Mouse (Mus musculus): ENCODE results near the gene Akr1d1. TPM values are rescaled to one million over a fixed set of nuclear protein-coding genes. Genes with fewer than 3 reads are reported as not detected.
A peak's percentile ranks its signal among the peaks of the same experiment; 100 is the strongest.

Akr1d1 gene
- polyA plus RNA-seq, 1 experiment from 2014 or later, result not detected

DNA sequence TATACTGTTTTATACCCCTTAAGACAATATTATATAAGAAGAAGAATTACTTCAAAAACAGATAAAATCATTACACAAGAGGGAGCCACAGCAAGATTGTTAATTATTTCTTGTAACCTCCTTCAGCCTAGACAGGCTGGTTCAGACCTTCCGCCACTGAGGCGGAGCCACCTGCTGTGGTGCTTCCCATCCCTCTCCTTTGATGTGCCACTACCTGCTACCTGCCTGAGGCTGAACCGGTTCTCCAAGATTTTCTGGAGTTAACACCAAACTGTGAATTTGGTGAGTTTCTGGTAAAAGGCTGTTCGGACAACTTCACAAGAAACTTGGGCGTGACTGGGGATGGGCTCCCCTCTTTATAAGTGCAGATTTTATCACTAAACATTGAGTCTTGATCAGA, 50.5 kb downstream of the Akr1d1 start:
- no peaks in the 10 kb centered on the region for H3K36me3 ChIP-seq (replicated peaks)
- no peak for DNase-seq (ENCODE audit: low spot score)
- H3K4me3 ChIP-seq, result no peak overlapping the region
- WGBS, result 66% methylated on average over 5 of the region's 5 CpGs
- no peaks in the 10 kb centered on the region for H3K4me1 ChIP-seq
- H3K27ac ChIP-seq (replicated peaks), result no peak overlapping the region
- no peaks in the 10 kb centered on the region for H3K27me3 ChIP-seq (replicated peaks; ENCODE audit: low read depth, poor library complexity, severe bottlenecking)
- H3K9me3 ChIP-seq, result no peaks in the 10 kb centered on the region

DNA sequence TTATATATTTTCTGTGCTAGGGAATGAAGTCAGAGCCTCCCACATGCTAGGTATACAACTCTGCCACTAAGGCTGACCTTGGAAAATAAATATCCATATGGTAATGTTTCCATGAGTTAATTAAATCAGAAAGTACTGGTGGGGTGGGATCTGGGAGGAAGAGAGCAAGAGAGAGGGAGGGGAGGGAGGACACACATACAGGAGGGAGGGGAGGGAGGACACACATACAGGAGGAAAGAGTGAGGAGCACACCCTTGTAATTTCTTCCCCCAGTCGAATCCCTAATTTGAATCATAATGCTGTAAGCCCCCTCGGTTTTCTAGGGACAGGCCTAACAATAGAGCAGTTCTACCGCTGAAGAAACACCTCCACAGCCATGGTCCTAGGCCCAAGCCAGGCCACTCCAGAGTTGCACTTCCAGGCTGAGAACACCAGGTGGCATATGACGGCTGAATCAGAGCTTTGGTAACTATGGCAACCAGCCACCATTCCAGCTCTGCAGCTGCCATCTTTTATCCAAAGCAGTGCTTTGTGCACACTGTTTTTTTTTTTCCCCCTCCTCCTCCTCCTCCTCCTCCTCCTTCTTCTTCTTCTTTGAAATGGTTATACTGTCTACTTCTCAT, 59.5 kb downstream of the Akr1d1 start:
- H3K4me3 ChIP-seq, result no peak overlapping the region
- peaks cover 26% of the 10 kb centered on the region for H3K4me1 ChIP-seq
- peak overlapping the region; percentile 81 for H3K27ac ChIP-seq (replicated peaks)
- DNase-seq (ENCODE audit: low spot score), result peak; percentile 83
- 17% methylated on average over 4 of the region's 4 CpGs for WGBS
- no peaks in the 10 kb centered on the region for H3K27me3 ChIP-seq (replicated peaks; ENCODE audit: low read depth, poor library complexity, severe bottlenecking)
- no peaks in the 10 kb centered on the region for H3K9me3 ChIP-seq
- no peaks in the 10 kb centered on the region for H3K36me3 ChIP-seq (replicated peaks)

DNA sequence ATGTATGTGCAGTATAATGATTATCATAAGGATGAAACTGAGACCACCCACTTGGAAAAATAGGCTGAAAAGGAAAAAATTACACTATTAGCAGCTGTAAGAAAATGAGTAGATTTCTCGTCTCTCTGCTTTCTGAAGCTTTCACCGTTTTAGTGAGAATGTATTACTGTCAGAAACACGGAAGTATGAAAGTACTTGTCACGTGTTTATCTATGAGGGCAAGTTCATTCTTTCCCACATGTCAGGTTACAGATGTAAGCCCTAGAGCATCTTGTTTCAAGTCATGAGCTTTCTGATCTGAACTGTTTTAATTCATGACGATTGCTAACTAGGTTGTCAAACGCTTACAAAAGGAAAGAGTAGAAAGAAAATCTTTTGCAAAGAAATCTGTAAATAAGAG, 60.8 kb downstream of the Akr1d1 start:
- Histone ChIP-seq H3K27ac (replicated peaks) (no peak overlapping the region), H3K4me1 (peaks cover 30% of the 10 kb centered on the region), H3K36me3 (replicated peaks) (no peaks in the 10 kb centered on the region), H3K9me3 (no peaks in the 10 kb centered on the region), H3K4me3 (no peak overlapping the region), H3K27me3 (replicated peaks; ENCODE audit: low read depth, poor library complexity, severe bottlenecking) (no peaks in the 10 kb centered on the region)
- WGBS, result 86% methylated on average over 6 of the region's 6 CpGs
- DNase-seq (ENCODE audit: low spot score), result no peak

- no peaks in the 10 kb centered on the region for H3K9me3 ChIP-seq
- no peaks in the 10 kb centered on the region for H3K36me3 ChIP-seq (replicated peaks)
- peaks cover 30% of the 10 kb centered on the region for H3K4me1 ChIP-seq
- no peaks in the 10 kb centered on the region for H3K27me3 ChIP-seq (replicated peaks; ENCODE audit: low read depth, poor library complexity, severe bottlenecking)
- peak; percentile 73 for DNase-seq (ENCODE audit: low spot score)
- H3K27ac ChIP-seq (replicated peaks), result peak overlapping the region; percentile 90
- WGBS, result 39% methylated on average over 19 of the region's 19 CpGs
- H3K4me3 ChIP-seq, result peak overlapping the region; percentile 8; the same call in 1 of the 2 replicates
Measured at GRCm38 (mm10) chr6:37592101-37593032, 62.4 kb downstream of the Akr1d1 start.

- Histone ChIP-seq H3K36me3 (replicated peaks) (no peaks in the 10 kb centered on the region), H3K27me3 (replicated peaks; ENCODE audit: low read depth, poor library complexity, severe bottlenecking) (no peaks in the 10 kb centered on the region), H3K4me3 (no peak overlapping the region), H3K27ac (replicated peaks) (peak overlapping the region; percentile 90), H3K9me3 (no peaks in the 10 kb centered on the region), H3K4me1 (peaks cover 34% of the 10 kb centered on the region)
- 49% methylated on average over 6 of the region's 6 CpGs for WGBS
- no peak for DNase-seq (ENCODE audit: low spot score)
Measured at GRCm38 (mm10) chr6:37593033-37593374, 63.0 kb downstream of the Akr1d1 start.

DNA sequence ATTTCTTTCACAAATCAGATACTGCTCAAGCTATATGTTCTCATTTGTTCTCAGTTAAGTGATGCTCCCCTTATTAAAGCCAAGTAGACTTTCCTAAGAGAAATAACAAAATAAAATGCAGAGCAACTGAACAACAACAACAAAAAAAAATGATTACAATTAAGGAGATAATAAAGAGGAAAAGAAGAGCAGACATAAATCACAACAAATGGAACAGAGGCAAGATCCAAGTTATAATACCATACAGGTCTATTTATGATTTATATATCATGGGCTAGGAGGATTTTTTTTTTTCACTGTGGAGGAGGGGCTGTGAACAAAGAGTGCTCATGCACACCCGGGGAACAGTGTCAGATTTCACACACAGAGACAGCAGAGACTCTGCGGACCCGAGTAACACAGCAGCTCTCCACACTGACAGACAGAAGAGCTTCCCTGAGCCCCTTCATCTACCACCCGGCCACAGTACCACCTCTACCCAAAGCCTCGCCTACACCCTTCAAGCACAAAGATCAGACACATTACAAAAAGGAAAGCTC, 63.6 kb downstream of the Akr1d1 start:
- H3K27me3 ChIP-seq (replicated peaks; ENCODE audit: low read depth, poor library complexity, severe bottlenecking), result no peaks in the 10 kb centered on the region
- H3K4me1 ChIP-seq, result peaks cover 34% of the 10 kb centered on the region
- DNase-seq (ENCODE audit: low spot score), result peak; percentile 27
- 14% methylated on average over 5 of the region's 5 CpGs for whole genome bisulfite sequencing
- H3K4me3 ChIP-seq, result 0 out of 2 replicates have a peak overlapping the region, but pooled peaks have one; percentile 2
- peak overlapping the region; percentile 90 for H3K27ac ChIP-seq (replicated peaks)
- no peaks in the 10 kb centered on the region for H3K9me3 ChIP-seq
- no peaks in the 10 kb centered on the region for H3K36me3 ChIP-seq (replicated peaks)

- Histone ChIP-seq H3K27me3 (replicated peaks; ENCODE audit: low read depth, poor library complexity, severe bottlenecking) (no peaks in the 10 kb centered on the region), H3K4me3 (no peak overlapping the region), H3K36me3 (replicated peaks) (no peaks in the 10 kb centered on the region), H3K9me3 (no peaks in the 10 kb centered on the region), H3K4me1 (peaks cover 31% of the 10 kb centered on the region), H3K27ac (replicated peaks) (no peak overlapping the region)
- no peak for DNase-seq (ENCODE audit: low spot score)
- WGBS, result 47% methylated on average over 2 of the region's 2 CpGs
Measured at GRCm38 (mm10) chr6:37597088-37597487, 67.1 kb downstream of the Akr1d1 start.

GRCm38 (mm10) chr6:37598033-37598432, 68.1 kb downstream of the Akr1d1 start:
- no peak for DNase-seq (ENCODE audit: low spot score)
- Histone ChIP-seq H3K27ac (replicated peaks) (no peak overlapping the region), H3K4me1 (peaks cover 21% of the 10 kb centered on the region), H3K4me3 (no peak overlapping the region), H3K27me3 (replicated peaks; ENCODE audit: low read depth, poor library complexity, severe bottlenecking) (no peaks in the 10 kb centered on the region), H3K36me3 (replicated peaks) (no peaks in the 10 kb centered on the region), H3K9me3 (no peaks in the 10 kb centered on the region)

- Histone ChIP-seq H3K4me3 (no peak overlapping the region), H3K27ac (replicated peaks) (no peak overlapping the region), H3K27me3 (replicated peaks; ENCODE audit: low read depth, poor library complexity, severe bottlenecking) (no peaks in the 10 kb centered on the region), H3K9me3 (no peaks in the 10 kb centered on the region), H3K4me1 (0 out of 2 replicates have a peak, but pooled peaks cover 7% of the 10 kb centered on the region), H3K36me3 (replicated peaks) (no peaks in the 10 kb centered on the region)
- DNase-seq (ENCODE audit: low spot score), result no peak
- 81% methylated on average over 7 of the region's 7 CpGs for WGBS
Measured at GRCm38 (mm10) chr6:37600976-37601498, 71.1 kb downstream of the Akr1d1 start.

DNA sequence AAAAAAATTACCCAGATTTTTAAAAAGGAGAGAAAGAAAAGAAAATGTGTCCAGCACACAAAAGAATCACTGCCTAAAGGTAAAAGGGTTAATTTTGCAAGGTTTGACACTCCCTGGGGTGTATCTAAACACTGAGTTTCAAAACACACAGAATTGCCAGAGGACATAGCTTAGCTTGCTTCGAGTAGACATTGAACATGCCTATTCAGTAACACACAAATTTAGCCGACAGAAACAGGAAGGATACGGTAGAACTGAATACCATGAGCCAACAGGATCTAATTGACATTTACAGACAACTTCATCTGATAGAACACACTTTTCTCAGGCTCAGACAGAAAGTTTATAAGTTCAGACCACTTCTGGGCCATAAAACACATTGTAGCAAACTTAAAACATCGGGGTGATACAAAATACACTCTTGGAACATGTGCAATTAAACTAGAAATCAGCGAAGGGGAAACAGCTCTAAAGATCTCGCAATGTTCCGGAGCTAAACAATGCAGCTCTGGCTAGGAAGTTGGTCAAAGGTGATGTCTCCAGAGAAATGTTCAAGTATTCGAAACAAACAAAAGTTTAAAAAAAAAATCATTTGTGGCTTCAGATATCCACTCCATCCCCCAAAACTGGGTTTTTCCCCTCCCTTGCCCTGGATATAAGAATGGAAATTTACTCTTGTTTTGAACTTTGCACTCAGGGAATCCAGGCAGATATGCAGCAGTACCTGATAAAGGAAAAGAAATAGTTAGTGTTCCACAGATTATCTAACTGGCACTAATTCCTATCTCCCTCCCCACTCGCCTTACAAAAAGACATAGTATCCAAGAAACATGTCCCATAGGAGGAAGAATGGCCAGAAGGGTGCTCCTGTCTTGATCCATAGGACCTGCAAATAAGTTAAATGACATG, 73.1 kb downstream of the Akr1d1 start:
- Histone ChIP-seq H3K27me3 (replicated peaks; ENCODE audit: low read depth, poor library complexity, severe bottlenecking) (no peaks in the 10 kb centered on the region), H3K4me1 (peaks cover 9% of the 10 kb centered on the region), H3K9me3 (no peaks in the 10 kb centered on the region), H3K4me3 (no peak overlapping the region), H3K36me3 (replicated peaks) (no peaks in the 10 kb centered on the region), H3K27ac (replicated peaks) (0 out of 2 replicates have a peak overlapping the region, but pooled peaks have one; percentile 19)
- no peak for DNase-seq (ENCODE audit: low spot score)
- WGBS, result 51% methylated on average over 9 of the region's 9 CpGs

DNA sequence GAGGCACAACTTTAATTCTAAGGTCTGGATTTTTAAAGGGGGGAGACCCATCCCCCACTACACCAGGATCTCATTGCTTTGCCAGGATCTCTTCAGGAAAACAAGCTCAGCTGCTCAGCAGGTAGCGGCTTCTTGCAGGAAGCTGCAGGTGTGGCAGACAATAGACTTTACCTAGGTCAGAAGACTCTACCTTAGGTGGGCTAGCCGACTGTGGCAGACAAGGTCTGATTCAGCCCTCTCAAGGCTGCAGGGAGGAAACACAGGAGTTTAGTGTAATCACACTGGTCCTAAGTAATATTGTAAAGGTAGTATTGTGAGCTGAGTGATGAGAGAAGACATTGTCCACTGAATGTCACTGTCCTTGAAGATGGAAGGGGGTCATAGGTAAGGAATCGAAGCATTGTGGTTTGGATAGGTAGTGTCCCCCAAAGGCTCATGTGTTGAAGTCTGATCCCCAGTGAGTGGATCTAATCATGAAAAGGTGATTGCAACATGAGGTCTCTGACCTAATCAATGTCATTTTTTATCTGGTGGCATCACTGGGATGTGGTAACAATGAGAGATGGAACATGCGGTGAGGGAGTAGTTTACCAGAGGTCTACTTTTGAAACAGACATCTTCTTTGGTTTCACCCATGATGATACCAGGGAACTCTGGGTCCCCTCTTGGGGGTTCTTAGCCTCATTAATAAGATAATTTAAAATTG, 74.4 kb downstream of the Akr1d1 start:
- Histone ChIP-seq H3K36me3 (replicated peaks) (no peaks in the 10 kb centered on the region), H3K4me1 (peaks cover 10% of the 10 kb centered on the region), H3K4me3 (no peak overlapping the region), H3K27me3 (replicated peaks; ENCODE audit: low read depth, poor library complexity, severe bottlenecking) (no peaks in the 10 kb centered on the region), H3K27ac (replicated peaks) (no peak overlapping the region), H3K9me3 (no peaks in the 10 kb centered on the region)
- WGBS, result 73% methylated on average over 4 of the region's 4 CpGs
- DNase-seq (ENCODE audit: low spot score), result no peak

Measured in embryonic facial prominence, embryonic 10.5 days (tissue).